Mouse (Mus musculus) thymus, adult 2 months (tissue): ENCODE data around the gene Nos1ap.

Source experiments
- CTCF ChIP-seq: fragments of 200-500 bp; IDR thresholded peaks from 2 replicates; pipeline ENCODE4 v1.5.1; 2012; ENCODE audit warnings: mild to moderate bottlenecking, control low read depth, low read length, moderate library complexity, borderline replicate concordance; ENCODE audit not compliant: control insufficient read depth, poor library complexity, insufficient read depth; ENCODE audit errors: extremely low read depth
- POLR2A ChIP-seq: fragments of 200-500 bp; IDR thresholded peaks from 2 replicates; pipeline ENCODE4 v1.6.1; 2012; ENCODE audit warnings: mild to moderate bottlenecking, low read length, control low read depth, moderate library complexity; ENCODE audit not compliant: control insufficient read depth, poor library complexity, insufficient read depth; ENCODE audit errors: extremely low read depth

DNA sequence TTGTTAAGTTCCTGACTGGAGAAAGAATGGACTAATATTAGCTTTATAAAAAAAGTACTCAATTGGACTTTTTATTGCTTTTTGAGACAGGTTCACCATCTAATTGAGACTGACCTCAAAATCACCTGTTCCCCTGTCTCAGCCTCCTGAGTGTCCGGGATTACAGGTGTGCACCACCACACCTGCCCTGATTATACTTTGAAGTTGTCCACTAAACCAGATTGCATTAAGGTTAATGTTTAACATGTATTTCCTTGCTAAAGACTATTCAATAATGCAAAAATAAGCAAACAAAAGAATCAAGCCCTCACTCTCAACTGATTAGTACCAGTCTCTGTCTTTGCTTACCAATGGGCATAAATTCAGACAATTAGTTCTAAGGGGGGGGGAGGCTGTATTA, 74.2 kb downstream of the Nos1ap start:
- no peak for TF ChIP-seq CTCF
- no peak for TF ChIP-seq POLR2A
